In the genomic region with DNA sequence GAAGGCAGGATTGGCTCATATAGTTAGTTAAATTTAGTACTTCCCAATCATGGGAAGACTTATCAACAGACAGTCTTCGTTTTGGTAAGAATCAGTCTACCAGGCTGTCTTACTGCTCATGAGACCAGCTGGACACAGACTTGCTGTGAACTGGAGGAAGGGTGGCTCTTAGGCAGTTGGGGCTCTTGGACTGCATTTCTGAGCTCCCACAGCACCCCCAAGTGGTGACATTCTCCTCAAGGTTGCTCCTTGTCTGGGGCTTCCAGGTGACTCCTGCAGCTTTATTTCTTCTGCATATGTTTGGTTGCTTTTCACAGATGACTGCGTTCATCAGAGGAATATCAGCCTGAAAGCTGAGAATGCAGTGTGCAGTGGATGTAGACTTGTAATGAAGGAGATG, we compare ENCODE assay signal across 10 mouse cellular contexts.
DNase-seq lines count a peak whose midpoint lies in the region; ATAC-seq lines count a peak whose summit lies in the region.
"Had no signal": no experiment of that assay in that cellular context is flagged by ENCODE, and none has a peak within 500 bp of the region (broad histone marks: within the 10 kb centered on the region; RNA-seq: fewer than 3 reads in every experiment).

No protein-coding gene starts in this region.

- H3K27me3 ChIP-seq in neural tube, embryonic 14.5 days (ENCODE audit: control insufficient read depth, insufficient read depth, low read length), result no peaks in the 10 kb centered on the region
- H3K27me3 ChIP-seq: limb, embryonic 15.5 days; stomach, embryonic 15.5 days had no signal

- no peak overlapping the region for H3K9ac ChIP-seq in neural tube, embryonic 14.5 days (replicated peaks; ENCODE audit: low read depth, low read length)
- H3K9ac ChIP-seq: limb, embryonic 15.5 days; stomach, embryonic 15.5 days had no signal

- ATAC-seq in neural tube, embryonic 14.5 days (ENCODE audit: low read depth), result 0 out of 2 replicates have a peak, but pooled peaks have one; percentile 28

- no peak overlapping the region for H3K27ac ChIP-seq in neural tube, embryonic 14.5 days (ENCODE audit: low read depth, low read length)
- H3K27ac ChIP-seq: limb, embryonic 15.5 days; stomach, embryonic 15.5 days had no signal

- H3K4me3 ChIP-seq in neural tube, embryonic 14.5 days (ENCODE audit: low read depth, low read length), result no peak overlapping the region
- H3K4me3 ChIP-seq: limb, embryonic 15.5 days; stomach, embryonic 15.5 days had no signal

- intact Hi-C loops in gastrocnemius, postnatal 14 days (cut with DNase I; ENCODE audit: low total_unique reads), result no loop called here

- no peaks in the 10 kb centered on the region for H3K9me3 ChIP-seq in neural tube, embryonic 14.5 days (ENCODE audit: control insufficient read depth, low read length)
- H3K9me3 ChIP-seq: limb, embryonic 15.5 days; stomach, embryonic 15.5 days had no signal

- H3K4me2 ChIP-seq in neural tube, embryonic 14.5 days (ENCODE audit: low read depth, low read length), result no peak overlapping the region
- H3K4me2 ChIP-seq: limb, embryonic 15.5 days; stomach, embryonic 15.5 days had no signal

- H3K4me1 ChIP-seq in neural tube, embryonic 14.5 days (ENCODE audit: control insufficient read depth, insufficient read depth, low read length), result no peaks in the 10 kb centered on the region
- H3K4me1 ChIP-seq: limb, embryonic 15.5 days; stomach, embryonic 15.5 days had no signal

- peak; percentile 54 to 58 for DNase-seq in left cerebral cortex, adult 18-20 months (ENCODE audit: low spot score in 2 of 2)
- no peak for DNase-seq in left cerebral cortex, adult 11 months (ENCODE audit: low spot score)
- DNase-seq in cerebellum, adult 11 months, result peak; percentile 88
- peak; percentile 54 for DNase-seq in embryo, embryonic 11 days
- no peak for DNase-seq in gastrocnemius, postnatal 14 days
- DNase-seq in gastrocnemius, postnatal 4 days (ENCODE audit: low spot score in 2 of 2), result no peak
- DNase-seq in lung, postnatal 25 days (ENCODE audit: low spot score), result no peak

- no peaks in the 10 kb centered on the region for H3K36me3 ChIP-seq in neural tube, embryonic 14.5 days (ENCODE audit: control insufficient read depth, insufficient read depth, low read length)
- H3K36me3 ChIP-seq: limb, embryonic 15.5 days; stomach, embryonic 15.5 days had no signal

- WGBS in neural tube, embryonic 14.5 days, result 23% methylated on average over 2 of the region's 2 CpGs

Comparison
In these comparisons a context has a peak if more than half of its experiments do, and no peak if none do; other contexts are left out.
1. DNase-seq: peak in left cerebral cortex, adult 18-20 months (2 of 2), cerebellum, adult 11 months (single experiment) and embryo, embryonic 11 days (single experiment); none in left cerebral cortex, adult 11 months (single experiment), gastrocnemius, postnatal 14 days (single experiment), gastrocnemius, postnatal 4 days (0 of 2) and lung, postnatal 25 days (single experiment).